Mouse (Mus musculus) effector memory CD4-positive, alpha-beta T cell, adult 5 months (primary cell): ENCODE data around the gene Cypt14. TPM values are rescaled to one million over a fixed set of nuclear protein-coding genes. Genes with fewer than 3 reads are reported as not detected.

Source experiments
- polyA plus RNA-seq: library from polyadenylated mRNA; unstranded; fragments of 100-300 nt; shearing (Covaris generic); gene quantifications from one replicate; pipeline ENCODE4 v1.2.1, GENCODE M21; 2017

Gene Cypt14
- polyA plus RNA-seq, result not detected

GRCm38 (mm10) chrX:39863504-39863903 lies at the start of gene Cypt14:
Cypt14 (minus strand) TSS chrX:39863604.

